ENCODE assay signal across 9 mouse cellular contexts in the genomic region with DNA sequence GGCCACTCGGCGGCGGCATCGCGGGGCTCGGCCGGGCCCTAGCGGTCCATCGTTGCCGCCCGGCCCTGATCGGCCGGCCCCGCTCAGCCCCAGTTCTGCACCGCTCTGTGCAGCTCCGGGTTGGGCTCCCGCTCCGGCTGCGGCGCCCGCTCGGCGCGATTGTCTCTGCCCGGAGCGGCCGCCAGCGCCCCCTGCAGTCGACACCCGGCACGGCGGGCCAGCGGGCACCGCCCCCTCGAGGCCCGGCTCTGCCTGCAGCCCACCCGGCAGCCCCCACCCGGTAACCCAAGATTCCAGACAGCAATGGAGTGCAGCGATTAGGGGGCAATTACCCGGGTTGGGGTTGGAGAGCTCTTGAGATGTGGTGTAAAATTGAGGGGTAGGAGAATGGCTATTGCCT. TPM values are rescaled to one million over a fixed set of nuclear protein-coding genes. Genes with fewer than 3 reads are reported as not detected.
A peak's percentile ranks its signal among the peaks of the same experiment; 100 is the strongest.
DNase-seq lines count a peak whose midpoint lies in the region; ATAC-seq and TF ChIP-seq lines count a peak whose summit lies in the region.
"Had no signal": no experiment of that assay in that cellular context is flagged by ENCODE, and none has a peak within 500 bp of the region (broad histone marks: within the 10 kb centered on the region; RNA-seq: fewer than 3 reads in every experiment).

A gene (minus strand): TSS at position 186 of the 400 bp plus-strand sequence.

- H3K9me3 ChIP-seq in heart, embryonic 12.5 days (replicated peaks), result no peaks in the 10 kb centered on the region
- H3K9me3 ChIP-seq in liver, embryonic 16.5 days (replicated peaks; ENCODE audit: control insufficient read depth, low read length), result no peaks in the 10 kb centered on the region
- H3K9me3 ChIP-seq in neural tube, embryonic 12.5 days, result no peaks in the 10 kb centered on the region

- TF ChIP-seq POLR2A in bone marrow, adult 2 months (IDR thresholded peaks at IDR 0.05; ENCODE audit: borderline replicate concordance, control insufficient read depth, low read depth, low read length), result no peak
- peak; percentile 56; the same call in 1 of the 2 replicates for TF ChIP-seq POLR2A in embryonic fibroblast, embryonic 13.5 days (IDR thresholded peaks at IDR 0.05; ENCODE audit: low read depth, low read length)

- peaks cover 10% of the 10 kb centered on the region for H3K36me3 ChIP-seq in heart, embryonic 12.5 days
- no peaks in the 10 kb centered on the region for H3K36me3 ChIP-seq in liver, embryonic 16.5 days (ENCODE audit: control insufficient read depth, insufficient read depth)
- peaks cover 14% of the 10 kb centered on the region for H3K36me3 ChIP-seq in neural tube, embryonic 12.5 days

- peak within 1 kb of the TSS; percentile 90 for H3K9ac ChIP-seq in heart, embryonic 12.5 days
- H3K9ac ChIP-seq in liver, embryonic 16.5 days (ENCODE audit: low read depth, low read length), result peak within 1 kb of the TSS; percentile 51
- peak within 1 kb of the TSS; percentile 99 for H3K9ac ChIP-seq in neural tube, embryonic 12.5 days

- no peak within 1 kb of the TSS; the same call in 1 of the 2 replicates for H3K27ac ChIP-seq in bone marrow, adult 2 months (ENCODE audit: control insufficient read depth, insufficient read depth, low read depth, low read length, poor library complexity)
- peak within 1 kb of the TSS; percentile 27; the same call in 1 of the 2 replicates for H3K27ac ChIP-seq in embryonic fibroblast, embryonic 13.5 days (ENCODE audit: insufficient read depth, low read length)
- H3K27ac ChIP-seq in heart, embryonic 12.5 days (ENCODE audit: poor library complexity, severe bottlenecking), result peak within 1 kb of the TSS; percentile 81
- H3K27ac ChIP-seq in liver, embryonic 16.5 days (ENCODE audit: low read length), result no peak within 1 kb of the TSS
- H3K27ac ChIP-seq in neural tube, embryonic 12.5 days, result peak within 1 kb of the TSS; percentile 74
- H3K27ac ChIP-seq: macrophage had no signal

- peak; percentile 48 for ATAC-seq in heart, embryonic 12.5 days (ENCODE audit: insufficient number of reproducible peaks, low FRiP score)
- ATAC-seq in liver, embryonic 16.5 days (ENCODE audit: low read depth), result peak; percentile 57
- peak; percentile 80 for ATAC-seq in neural tube, embryonic 12.5 days (ENCODE audit: low FRiP score, low read depth)

- under 1% methylated on average over 40 of the region's 40 CpGs for WGBS in bone marrow, adult 2 months
- WGBS in heart, embryonic 12.5 days, result under 1% methylated on average over 40 of the region's 40 CpGs
- WGBS in liver, embryonic 16.5 days (ENCODE audit: insufficient replicate concordance), result under 1% methylated on average over 33 of the region's 40 CpGs
- WGBS in neural tube, embryonic 12.5 days, result 0% methylated on average over 40 of the region's 40 CpGs

- H3K27me3 ChIP-seq in heart, embryonic 12.5 days (replicated peaks), result no peaks in the 10 kb centered on the region; the same call in 1 of the 2 replicates
- peaks cover 63% of the 10 kb centered on the region for H3K27me3 ChIP-seq in liver, embryonic 16.5 days (ENCODE audit: control insufficient read depth, insufficient read depth, low read depth, low read length)
- H3K27me3 ChIP-seq in neural tube, embryonic 12.5 days (replicated peaks), result peaks cover 23% of the 10 kb centered on the region

- H3K4me3 ChIP-seq in bone marrow, adult 2 months (replicated peaks; ENCODE audit: control insufficient read depth, low read depth, low read length), result no peak within 1 kb of the TSS
- H3K4me3 ChIP-seq in embryonic fibroblast, embryonic 13.5 days (ENCODE audit: insufficient read depth, low read length), result peak within 1 kb of the TSS; percentile 88
- peak within 1 kb of the TSS; percentile 75 for H3K4me3 ChIP-seq in heart, embryonic 12.5 days
- H3K4me3 ChIP-seq in liver, embryonic 16.5 days (ENCODE audit: low read depth, low read length), result peak within 1 kb of the TSS; percentile 60
- peak within 1 kb of the TSS; percentile 98 for H3K4me3 ChIP-seq in neural tube, embryonic 12.5 days

- H3K4me1 ChIP-seq in bone marrow, adult 2 months (ENCODE audit: control insufficient read depth, insufficient read depth, low read length), result no peaks in the 10 kb centered on the region; the same call in 1 of the 2 replicates
- H3K4me1 ChIP-seq in embryonic fibroblast, embryonic 13.5 days (ENCODE audit: control insufficient read depth, insufficient read depth, low read length), result no peaks in the 10 kb centered on the region
- H3K4me1 ChIP-seq in heart, embryonic 12.5 days (replicated peaks), result peaks cover 52% of the 10 kb centered on the region
- peaks cover 11% of the 10 kb centered on the region for H3K4me1 ChIP-seq in liver, embryonic 16.5 days (ENCODE audit: control insufficient read depth, low read depth, low read length)
- H3K4me1 ChIP-seq in neural tube, embryonic 12.5 days, result peaks cover 35% of the 10 kb centered on the region

- peak within 1 kb of the TSS; percentile 79 for H3K4me2 ChIP-seq in heart, embryonic 12.5 days
- H3K4me2 ChIP-seq in liver, embryonic 16.5 days (ENCODE audit: low read depth, low read length), result peak within 1 kb of the TSS; percentile 78
- peak within 1 kb of the TSS; percentile 95 for H3K4me2 ChIP-seq in neural tube, embryonic 12.5 days (replicated peaks)

- peak; percentile 30; the same call in 1 of the 2 replicates for TF ChIP-seq CTCF in bone marrow, adult 2 months (IDR thresholded peaks at IDR 0.05; ENCODE audit: control insufficient read depth, insufficient read depth, low read length)
- TF ChIP-seq CTCF in embryonic fibroblast, embryonic 13.5 days (IDR thresholded peaks at IDR 0.05; ENCODE audit: borderline replicate concordance, insufficient read depth, low read length), result peak; percentile 46; the same call in 1 of the 2 replicates

- DNase-seq in ES-CJ7 (ENCODE audit: low read depth, low spot score), result peak; percentile 63
- DNase-seq in kidney, postnatal 14 days, result peak; percentile 84
- peak; percentile 92 for DNase-seq in thymus, postnatal 4 days

RNA-seq across cellular contexts. Expression of the gene that starts here (rescaled TPM):
- 0.65 and 2.7 TPM in 2 replicates for polyA plus RNA-seq in bone marrow, adult 2 months (2011; ENCODE audit: insufficient read depth, insufficient read length, low replicate concordance, missing spikeins)
- polyA plus RNA-seq in embryonic fibroblast, embryonic 13.5 days (2011; ENCODE audit: insufficient read length, low read depth, missing spikeins), result 14.0 and 17.9 TPM in 2 replicates
- polyA plus RNA-seq in heart, embryonic 12.5 days (2016; fragmentation: Nextera tagmentation; extraction: Ambion mirVana), result 4.5 and 5.6 TPM in 2 replicates
- 0.20 and 0.34 TPM in 2 replicates for polyA plus RNA-seq in liver, embryonic 16.5 days (2015; fragmentation: Nextera tagmentation; extraction: Ambion mirVana)
- polyA plus RNA-seq in neural tube, embryonic 12.5 days (2016; fragmentation: Nextera tagmentation; extraction: Ambion mirVana), result 23.3 and 23.7 TPM in 2 replicates
- polyA plus RNA-seq: macrophage had no signal

Comparison
In these comparisons a context has a peak if more than half of its experiments do, and no peak if none do; other contexts are left out.
1. Peak in ATAC-seq, H3K4me3 ChIP-seq, H3K9ac ChIP-seq and H3K4me2 ChIP-seq in liver, embryonic 16.5 days; RNA of the gene not detected or under 1 TPM.
2. H3K27ac ChIP-seq: peak in embryonic fibroblast, embryonic 13.5 days (single experiment), heart, embryonic 12.5 days (single experiment) and neural tube, embryonic 12.5 days (single experiment); none in bone marrow, adult 2 months (single experiment) and liver, embryonic 16.5 days (single experiment).
3. Peak in every context shown above with its lines, with median percentiles within 50 percentile points of each other: DNase-seq, ATAC-seq, H3K4me2 ChIP-seq and H3K9ac ChIP-seq.